Mouse (Mus musculus): Measurements from ENCODE around the gene G430095P16Rik. TPM values are rescaled to one million over a fixed set of nuclear protein-coding genes. Genes with fewer than 3 reads are reported as not detected.

G430095P16Rik gene
- polyA plus RNA-seq, 1 experiment from 2014 or later: 2.1 TPM

GRCm38 (mm10) chr8:84705960-84706359, 16.8 kb upstream of the G430095P16Rik start:
- WGBS: 2% methylated on average over 12 of the region's 12 CpGs
- H3K4me3 ChIP-seq: peak overlapping the region; percentile 53
- no peaks in the 10 kb centered on the region for H3K36me3 ChIP-seq
- peaks cover 69% of the 10 kb centered on the region for H3K4me1 ChIP-seq
- H3K27ac ChIP-seq: peak overlapping the region; percentile 82
- H3K9me3 ChIP-seq: no peaks in the 10 kb centered on the region
- peaks cover 95% of the 10 kb centered on the region for H3K27me3 ChIP-seq (ENCODE audit: insufficient read depth, poor library complexity, severe bottlenecking)
- no peak for DNase-seq (ENCODE audit: low spot score)

DNA sequence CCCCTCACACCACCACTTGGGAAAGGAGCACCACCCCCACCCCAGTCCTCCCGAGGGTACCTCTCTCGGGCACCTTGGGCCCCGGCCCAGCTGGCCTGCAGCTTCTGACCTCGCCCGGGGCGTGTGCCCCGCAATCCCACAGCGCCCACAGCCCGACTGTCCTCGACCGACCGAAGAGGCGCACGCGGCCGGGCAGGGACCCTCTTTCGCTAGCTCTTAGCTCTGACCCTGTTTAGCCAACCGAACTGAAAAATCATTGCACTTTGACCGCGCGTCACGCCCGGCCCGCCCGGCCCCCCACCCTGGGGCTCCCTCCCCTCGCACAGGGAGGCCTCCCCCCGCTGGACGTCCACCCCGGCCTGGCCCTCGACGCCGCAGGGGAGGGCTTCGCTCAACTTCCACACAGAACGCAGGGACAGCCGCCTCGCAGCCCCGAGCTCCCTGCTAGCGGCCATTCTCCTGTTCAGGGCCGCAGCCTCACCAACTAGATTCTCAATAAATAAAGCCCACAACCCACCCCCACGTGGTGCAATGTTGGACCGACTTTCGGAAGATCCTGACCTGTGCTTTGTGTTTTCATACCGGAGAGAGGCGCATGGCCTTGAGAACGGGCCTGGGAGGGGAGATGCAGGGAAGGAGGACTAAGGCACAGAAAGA, 16.1 kb upstream of the G430095P16Rik start:
- peaks cover 95% of the 10 kb centered on the region for H3K27me3 ChIP-seq (ENCODE audit: insufficient read depth, poor library complexity, severe bottlenecking)
- H3K4me1 ChIP-seq: peaks cover 64% of the 10 kb centered on the region
- no peaks in the 10 kb centered on the region for H3K9me3 ChIP-seq
- WGBS: under 1% methylated on average over 45 of the region's 45 CpGs
- H3K36me3 ChIP-seq: no peaks in the 10 kb centered on the region
- H3K27ac ChIP-seq: peak overlapping the region; percentile 82
- peak overlapping the region; percentile 53 for H3K4me3 ChIP-seq
- peak; percentile 79 for DNase-seq (ENCODE audit: low spot score)

- Histone ChIP-seq H3K4me3 (peak overlapping the region; percentile 53), H3K36me3 (no peaks in the 10 kb centered on the region), H3K27ac (peak overlapping the region; percentile 82), H3K4me1 (peaks cover 63% of the 10 kb centered on the region), H3K9me3 (no peaks in the 10 kb centered on the region), H3K27me3 (ENCODE audit: insufficient read depth, poor library complexity, severe bottlenecking) (peaks cover 95% of the 10 kb centered on the region)
- peak; percentile 92 for DNase-seq (ENCODE audit: low spot score)
- WGBS: 2% methylated on average over 22 of the region's 22 CpGs
Measured at GRCm38 (mm10) chr8:84707267-84707883, 15.4 kb upstream of the G430095P16Rik start.

DNA sequence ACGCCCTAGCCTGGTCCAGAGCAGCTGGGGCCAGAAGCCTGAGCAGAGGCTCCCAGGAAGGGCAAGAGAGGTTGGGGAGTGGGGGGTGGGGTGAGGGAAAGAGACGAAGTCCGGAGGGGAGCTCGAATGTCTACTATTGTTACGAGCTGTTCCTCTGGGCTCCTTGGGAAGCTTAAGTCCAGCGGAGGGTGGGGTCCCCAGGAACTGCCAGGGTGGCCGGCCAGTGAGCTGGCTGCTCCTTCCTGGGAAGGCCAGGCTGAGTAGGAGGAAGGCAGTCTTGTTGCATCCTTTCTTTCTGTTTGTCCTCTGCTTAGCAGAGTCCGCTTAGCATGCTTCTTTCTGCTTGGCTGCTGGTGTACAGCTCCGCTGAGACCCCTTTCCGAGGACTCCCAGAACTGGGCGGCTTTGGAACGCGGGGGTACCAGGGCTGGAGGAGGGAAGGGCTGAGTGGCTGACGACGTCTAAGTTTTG, 14.7 kb upstream of the G430095P16Rik start:
- H3K4me3 ChIP-seq: peak overlapping the region; percentile 53
- H3K27ac ChIP-seq: peak overlapping the region; percentile 82
- H3K9me3 ChIP-seq: no peaks in the 10 kb centered on the region
- 5% methylated on average over 15 of the region's 15 CpGs for WGBS
- no peak for DNase-seq (ENCODE audit: low spot score)
- peaks cover 95% of the 10 kb centered on the region for H3K27me3 ChIP-seq (ENCODE audit: insufficient read depth, poor library complexity, severe bottlenecking)
- peaks cover 65% of the 10 kb centered on the region for H3K4me1 ChIP-seq
- no peaks in the 10 kb centered on the region for H3K36me3 ChIP-seq

GRCm38 (mm10) chr8:84708774-84709475, 13.9 kb upstream of the G430095P16Rik start:
- Histone ChIP-seq H3K9me3 (no peaks in the 10 kb centered on the region), H3K4me1 (peaks cover 69% of the 10 kb centered on the region), H3K4me3 (0 out of 2 replicates have a peak overlapping the region, but pooled peaks have one; percentile 15), H3K36me3 (no peaks in the 10 kb centered on the region), H3K27ac (peak overlapping the region; percentile 17; the same call in 1 of the 2 replicates), H3K27me3 (ENCODE audit: insufficient read depth, poor library complexity, severe bottlenecking) (peaks cover 95% of the 10 kb centered on the region)
- WGBS: 16% methylated on average over 12 of the region's 12 CpGs
- DNase-seq (ENCODE audit: low spot score): peak; percentile 93

DNA sequence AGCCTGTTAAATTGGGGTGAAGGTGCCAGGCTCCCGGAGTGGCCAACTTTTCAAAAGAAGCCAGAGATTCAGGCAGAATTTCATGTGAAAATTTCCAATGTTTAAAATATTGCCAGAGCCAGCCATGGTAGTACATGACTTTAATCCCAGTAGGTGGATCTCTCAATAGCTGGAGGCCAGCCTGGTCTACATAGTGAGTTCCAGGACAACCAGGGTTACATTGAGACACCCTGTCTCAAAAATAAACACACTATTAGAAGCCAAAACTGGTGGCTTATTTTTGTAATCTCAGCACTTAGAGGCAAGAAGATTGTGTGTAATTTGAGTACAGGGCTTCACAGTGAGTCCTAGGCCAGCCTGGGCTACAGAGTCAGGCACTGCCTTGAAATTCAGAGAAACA, 12.9 kb upstream of the G430095P16Rik start:
- Histone ChIP-seq H3K4me3 (no peak overlapping the region), H3K4me1 (peaks cover 62% of the 10 kb centered on the region), H3K36me3 (no peaks in the 10 kb centered on the region), H3K27me3 (ENCODE audit: insufficient read depth, poor library complexity, severe bottlenecking) (peaks cover 95% of the 10 kb centered on the region), H3K27ac (0 out of 2 replicates have a peak overlapping the region, but pooled peaks have one; percentile 17), H3K9me3 (no peaks in the 10 kb centered on the region)
- no peak for DNase-seq (ENCODE audit: low spot score)
- 98% methylated on average over 1 of the region's 1 CpGs for WGBS

- H3K27me3 ChIP-seq (ENCODE audit: insufficient read depth, poor library complexity, severe bottlenecking): peaks cover 100% of the 10 kb centered on the region
- peaks cover 63% of the 10 kb centered on the region for H3K4me1 ChIP-seq
- 43% methylated on average over 3 of the region's 3 CpGs for whole genome bisulfite sequencing
Measured at GRCm38 (mm10) chr8:84711312-84711711, 11.5 kb upstream of the G430095P16Rik start.

GRCm38 (mm10) chr8:84711933-84712758, 10.7 kb upstream of the G430095P16Rik start:
- 26% methylated on average over 10 of the region's 11 CpGs for WGBS
- Histone ChIP-seq H3K27me3 (ENCODE audit: insufficient read depth, poor library complexity, severe bottlenecking) (peaks cover 100% of the 10 kb centered on the region), H3K9me3 (no peaks in the 10 kb centered on the region), H3K4me3 (no peak overlapping the region), H3K36me3 (no peaks in the 10 kb centered on the region), H3K4me1 (peaks cover 55% of the 10 kb centered on the region), H3K27ac (peak overlapping the region; percentile 37; the same call in 1 of the 2 replicates)
- no peak for DNase-seq (ENCODE audit: low spot score)

More at GRCm38 (mm10) chr8:84711312-84711711, 11.5 kb upstream of the G430095P16Rik start:
- no peaks in the 10 kb centered on the region for H3K9me3 ChIP-seq
- no peak for DNase-seq (ENCODE audit: low spot score)
- H3K27ac ChIP-seq: peak overlapping the region; percentile 29
- H3K36me3 ChIP-seq: no peaks in the 10 kb centered on the region
- no peak overlapping the region for H3K4me3 ChIP-seq

DNA sequence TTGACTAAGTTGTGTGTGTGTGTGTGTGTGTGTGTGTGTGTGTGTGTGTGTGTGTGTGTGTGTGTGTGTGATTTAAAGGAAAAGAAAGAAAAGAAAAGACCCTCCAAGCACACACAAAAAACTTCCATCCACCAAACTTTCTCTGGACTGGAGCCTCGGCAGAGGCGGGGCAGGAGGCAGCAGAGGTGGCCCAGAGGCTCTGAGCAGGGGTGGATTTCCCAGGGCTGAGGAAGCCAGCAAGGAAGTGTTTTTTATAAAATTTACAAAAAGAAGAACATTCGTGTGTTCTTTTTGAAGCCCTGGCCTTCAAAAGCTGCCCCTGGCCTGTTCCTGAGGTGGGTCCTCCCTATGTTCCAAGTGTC, 10.1 kb upstream of the G430095P16Rik start:
- no peak for DNase-seq (ENCODE audit: low spot score)
- peaks cover 49% of the 10 kb centered on the region for H3K4me1 ChIP-seq
- H3K27ac ChIP-seq: peak overlapping the region; percentile 37; the same call in 1 of the 2 replicates
- 37% methylated on average over 3 of the region's 3 CpGs for WGBS
- H3K36me3 ChIP-seq: no peaks in the 10 kb centered on the region
- H3K9me3 ChIP-seq: no peaks in the 10 kb centered on the region
- H3K27me3 ChIP-seq (ENCODE audit: insufficient read depth, poor library complexity, severe bottlenecking): peaks cover 100% of the 10 kb centered on the region
- no peak overlapping the region for H3K4me3 ChIP-seq

DNA sequence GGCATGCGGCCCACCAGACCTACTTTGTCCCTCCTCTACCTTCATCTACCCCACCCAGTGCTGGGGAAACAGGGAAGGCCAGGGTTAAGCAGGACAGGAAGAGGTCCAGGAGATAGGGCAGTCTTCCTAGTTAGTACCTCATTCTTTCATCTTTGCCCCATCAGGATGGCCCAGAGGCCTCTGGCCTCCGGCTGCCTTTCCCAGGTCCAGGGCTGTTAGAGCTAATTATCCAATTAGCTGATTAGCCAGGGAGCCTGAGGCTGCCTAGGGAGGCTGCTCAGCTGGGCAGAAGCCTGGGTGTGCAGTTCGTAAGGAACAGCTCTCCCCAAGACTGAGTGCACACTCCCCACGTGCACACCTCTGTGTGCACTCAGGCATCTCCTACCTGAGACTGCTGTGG, 9.4 kb upstream of the G430095P16Rik start:
- DNase-seq (ENCODE audit: low spot score): no peak
- no peaks in the 10 kb centered on the region for H3K9me3 ChIP-seq
- peak overlapping the region; percentile 37 for H3K27ac ChIP-seq
- H3K4me3 ChIP-seq: no peak overlapping the region
- 38% methylated on average over 4 of the region's 4 CpGs for WGBS
- peaks cover 100% of the 10 kb centered on the region for H3K27me3 ChIP-seq (ENCODE audit: insufficient read depth, poor library complexity, severe bottlenecking)
- no peaks in the 10 kb centered on the region for H3K36me3 ChIP-seq
- peaks cover 43% of the 10 kb centered on the region for H3K4me1 ChIP-seq

- Histone ChIP-seq H3K27me3 (ENCODE audit: insufficient read depth, poor library complexity, severe bottlenecking) (peaks cover 100% of the 10 kb centered on the region), H3K4me3 (no peak overlapping the region)
- WGBS: 57% methylated on average over 4 of the region's 4 CpGs
Measured at GRCm38 (mm10) chr8:84714161-84714560, 8.6 kb upstream of the G430095P16Rik start.

GRCm38 (mm10) chr8:84715893-84716468, 6.8 kb upstream of the G430095P16Rik start:
- WGBS: 4% methylated on average over 27 of the region's 27 CpGs
- Histone ChIP-seq H3K27ac (peak overlapping the region; percentile 52; the same call in 1 of the 2 replicates), H3K9me3 (no peaks in the 10 kb centered on the region), H3K4me1 (peaks cover 39% of the 10 kb centered on the region), H3K36me3 (no peaks in the 10 kb centered on the region), H3K27me3 (ENCODE audit: insufficient read depth, poor library complexity, severe bottlenecking) (peaks cover 100% of the 10 kb centered on the region), H3K4me3 (peak overlapping the region; percentile 47)
- no peak for DNase-seq (ENCODE audit: low spot score)

More at GRCm38 (mm10) chr8:84714161-84714560, 8.6 kb upstream of the G430095P16Rik start:
- Histone ChIP-seq H3K9me3 (no peaks in the 10 kb centered on the region), H3K4me1 (peaks cover 42% of the 10 kb centered on the region), H3K36me3 (no peaks in the 10 kb centered on the region), H3K27ac (peak overlapping the region; percentile 37; the same call in 1 of the 2 replicates)
- DNase-seq (ENCODE audit: low spot score): no peak

All from heart, embryonic 10.5 days (tissue).